Mouse (Mus musculus): ENCODE data around the gene Astn2. TPM values are rescaled to one million over a fixed set of nuclear protein-coding genes. Genes with fewer than 3 reads are reported as not detected.

Gene Astn2
- total and polyA plus RNA-seq, 3 experiments = 1.3 to 1.8 (median 1.6) TPM

DNA sequence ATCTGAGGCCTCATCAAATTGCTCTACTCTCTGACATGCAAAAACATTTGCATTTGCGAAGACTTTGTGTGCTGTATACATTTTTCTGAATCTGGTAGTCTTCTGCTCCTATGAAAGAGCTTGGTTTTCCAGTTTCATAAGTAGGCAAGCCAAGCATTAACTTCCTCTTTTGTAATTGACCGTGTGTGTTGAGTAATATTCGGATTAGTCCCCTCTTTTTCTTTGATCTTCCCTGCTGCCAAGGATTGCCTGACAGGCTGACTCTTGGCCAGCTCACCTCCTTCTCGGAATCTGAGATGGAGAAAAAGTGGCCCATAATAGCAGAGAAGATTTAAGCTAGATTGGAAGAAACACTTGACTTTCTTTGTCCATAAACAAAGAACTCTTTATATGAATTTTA lies 838.9 kb downstream of the Astn2 start:
- DNase-seq = peak; percentile 24

GRCm38 (mm10) chr4:65548561-65548960 lies 855.9 kb downstream of the Astn2 start:
- DNase-seq = peak; percentile 30

DNA sequence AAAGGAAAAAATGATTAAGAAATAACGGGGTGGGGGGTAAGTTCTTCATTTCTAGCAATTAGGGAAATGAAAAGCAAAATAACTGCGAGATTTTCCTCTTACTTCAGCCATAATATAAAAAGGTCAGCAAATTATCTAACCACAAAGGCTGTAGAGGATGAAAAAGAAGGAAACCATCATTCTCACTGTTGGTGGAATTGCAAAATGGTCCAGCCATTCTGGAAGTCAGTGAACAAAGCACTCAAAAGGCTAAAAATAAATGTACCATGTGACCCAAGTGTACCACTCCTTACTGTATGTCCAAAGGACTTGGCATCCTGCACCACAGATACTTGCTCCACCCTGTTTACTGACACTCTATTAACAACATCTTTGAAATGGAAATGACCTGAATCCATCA lies 858.8 kb downstream of the Astn2 start:
- no peak for DNase-seq

GRCm38 (mm10) chr4:65532071-65532736 lies 872.2 kb downstream of the Astn2 start:
- no peak for DNase-seq

DNA sequence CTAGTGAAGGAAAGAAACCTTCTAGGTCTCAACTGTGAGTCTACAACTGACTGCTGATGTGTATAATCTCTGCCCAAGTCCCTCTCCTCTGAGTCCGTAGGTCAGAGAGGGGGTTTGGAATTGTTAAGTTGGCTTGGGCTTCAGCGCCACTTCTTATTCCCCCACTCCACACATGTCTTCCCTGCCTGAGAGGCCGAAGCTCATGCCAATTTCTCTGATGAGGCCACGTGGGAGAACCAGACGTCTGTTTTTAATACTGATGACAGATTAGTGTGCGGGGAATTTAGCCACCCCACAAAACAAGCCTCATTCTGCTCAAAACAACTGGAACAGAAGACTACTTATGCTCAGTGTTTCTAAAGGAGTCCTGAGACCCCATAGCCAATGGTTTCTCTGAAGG lies 872.8 kb downstream of the Astn2 start:
- DNase-seq = no peak

DNA sequence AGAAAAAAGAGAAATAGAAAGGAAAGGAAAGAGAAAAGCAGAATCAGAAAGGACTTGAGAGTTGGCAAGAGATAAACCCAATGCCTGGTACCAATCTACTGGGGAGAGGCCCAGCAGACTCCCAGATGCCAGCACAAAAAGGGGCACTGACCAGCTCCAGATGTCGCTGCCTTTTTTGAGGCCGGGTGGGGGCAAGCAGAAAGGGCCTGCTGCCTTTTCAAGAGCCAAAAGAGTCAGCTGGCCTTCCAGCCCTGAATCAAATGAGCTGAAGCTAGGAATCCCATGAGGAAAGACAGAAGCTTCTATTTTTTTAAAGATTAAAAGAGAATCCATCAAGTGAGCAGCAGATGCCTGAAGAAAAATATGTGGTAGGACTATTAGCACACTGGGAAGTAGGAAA lies 873.5 kb downstream of the Astn2 start:
- DNase-seq = no peak

GRCm38 (mm10) chr4:65508101-65508500 lies 896.3 kb downstream of the Astn2 start:
- peak; percentile 32 for DNase-seq

DNA sequence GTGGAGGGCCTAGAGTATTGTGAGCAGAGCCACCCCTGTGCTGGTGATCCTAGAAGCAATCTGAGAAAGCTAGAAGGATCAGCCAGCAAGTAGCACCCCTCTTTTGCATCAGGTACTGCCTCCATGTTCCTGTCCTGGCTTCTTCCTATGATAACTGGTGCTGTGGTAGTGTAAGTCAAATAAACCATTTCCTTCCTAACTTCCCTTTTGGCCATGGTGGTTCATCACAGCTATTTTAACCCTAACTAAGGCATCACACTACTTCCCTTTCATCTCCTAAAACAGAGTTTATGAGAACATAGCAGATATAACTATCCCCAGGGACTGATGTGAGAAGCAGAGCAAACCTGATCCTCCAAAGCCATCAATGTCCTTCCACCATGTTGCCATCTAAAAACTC lies 897.5 kb downstream of the Astn2 start:
- DNase-seq = no peak

GRCm38 (mm10) chr4:65496463-65496834 lies 908.0 kb downstream of the Astn2 start:
- peak; percentile 87 for DNase-seq

DNA sequence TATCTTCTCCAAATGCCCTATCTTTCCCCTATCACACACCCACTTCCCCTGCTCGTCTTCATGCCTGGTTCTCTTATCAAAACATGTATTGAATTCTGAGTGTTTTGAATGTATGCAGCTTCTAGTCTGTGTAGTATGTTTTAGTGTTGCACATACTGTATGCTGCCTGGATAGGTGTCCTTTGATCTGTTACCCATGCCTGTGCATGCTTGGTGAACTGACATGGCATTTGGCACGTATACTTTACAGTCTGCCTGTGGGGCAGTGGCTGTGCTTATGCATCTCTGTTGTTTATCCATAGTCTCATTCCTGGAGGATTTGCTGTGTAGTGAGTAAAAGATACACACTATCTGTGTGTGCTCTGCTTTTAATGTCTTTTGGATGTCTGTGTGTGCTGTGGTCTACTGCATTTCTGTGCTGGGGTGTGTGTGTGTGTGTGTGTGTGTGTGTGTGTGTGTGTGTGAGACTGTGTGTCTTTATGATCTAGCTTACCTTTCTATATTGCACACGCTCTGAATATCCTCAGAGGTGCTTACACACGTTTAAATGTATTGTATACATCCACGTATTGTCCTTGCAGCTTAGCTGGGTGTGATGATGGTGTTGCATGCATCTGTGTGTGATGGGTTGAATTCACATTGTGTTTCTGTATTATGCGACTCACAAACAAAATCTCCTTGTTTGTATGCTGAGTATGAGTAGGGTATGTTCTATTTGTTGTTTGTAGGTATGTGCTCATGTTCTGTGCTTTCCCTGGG lies 908.5 kb downstream of the Astn2 start:
- no peak for DNase-seq

DNA sequence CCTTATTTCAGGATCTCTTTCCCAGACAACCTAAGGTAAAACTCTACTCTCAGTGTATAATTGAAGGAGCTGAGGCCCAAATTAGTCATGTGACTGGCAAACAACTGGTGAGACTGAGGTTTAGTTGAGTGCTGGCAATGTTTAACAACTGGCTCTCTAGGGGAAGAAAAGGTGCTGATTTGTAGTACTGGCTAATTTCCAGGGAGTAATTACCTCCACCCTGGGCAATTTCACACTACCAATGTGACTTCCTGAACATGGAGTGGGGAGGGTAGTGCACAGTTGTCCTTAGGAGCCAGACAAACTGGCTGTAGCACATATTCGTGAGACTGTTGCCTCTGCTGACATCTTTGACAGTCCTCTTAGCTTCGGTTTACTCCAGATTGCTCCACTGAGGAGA lies 912.9 kb downstream of the Astn2 start:
- DNase-seq = no peak

- DNase-seq = no peak
These were observed 914.7 kb downstream of the Astn2 start for GRCm38 (mm10) chr4:65489711-65490110.

DNA sequence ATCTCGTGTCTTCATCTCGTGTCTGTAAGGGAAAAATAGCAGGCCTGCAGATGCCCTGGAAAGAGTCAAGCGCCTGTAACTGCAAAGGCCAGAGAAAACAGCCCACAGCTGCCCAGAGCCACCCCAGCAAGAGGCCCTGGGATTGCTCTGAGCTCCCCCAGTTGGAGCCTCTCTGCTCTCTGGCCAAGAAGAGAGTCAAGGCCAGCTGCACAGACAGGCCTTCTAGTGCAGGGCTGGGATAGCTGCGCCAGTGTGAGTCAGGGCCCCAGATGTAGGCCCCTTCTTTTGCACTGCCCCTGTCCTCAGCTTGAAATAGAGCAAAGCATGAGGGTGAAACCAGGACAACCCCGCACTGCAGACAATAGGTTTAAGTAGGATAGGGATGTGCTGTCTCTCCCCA lies 922.8 kb downstream of the Astn2 start:
- peak; percentile 60 for DNase-seq

DNA sequence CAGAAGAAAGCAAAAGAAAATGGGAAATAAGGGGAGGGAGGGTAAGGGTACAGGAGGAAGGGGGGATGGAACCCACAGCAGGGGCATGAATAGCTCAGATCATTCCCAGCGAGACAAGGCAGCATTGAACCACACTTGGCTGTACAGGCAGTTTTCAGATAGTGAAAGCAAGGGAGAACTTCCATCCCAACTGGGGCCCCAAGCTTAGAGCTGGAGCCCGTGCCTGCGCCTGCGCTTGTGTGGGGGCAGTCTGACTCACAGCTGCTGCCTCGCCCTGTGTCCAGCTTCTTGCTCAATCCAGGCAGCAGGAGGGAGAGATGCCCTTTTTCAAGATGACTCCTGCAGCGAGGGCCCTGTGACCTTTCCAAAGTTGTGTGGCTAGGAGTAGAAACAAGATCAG lies 927.3 kb downstream of the Astn2 start:
- peak; percentile 86 for DNase-seq

GRCm38 (mm10) chr4:65475925-65476560 lies 928.4 kb downstream of the Astn2 start:
- peak; percentile 67 for DNase-seq

DNA sequence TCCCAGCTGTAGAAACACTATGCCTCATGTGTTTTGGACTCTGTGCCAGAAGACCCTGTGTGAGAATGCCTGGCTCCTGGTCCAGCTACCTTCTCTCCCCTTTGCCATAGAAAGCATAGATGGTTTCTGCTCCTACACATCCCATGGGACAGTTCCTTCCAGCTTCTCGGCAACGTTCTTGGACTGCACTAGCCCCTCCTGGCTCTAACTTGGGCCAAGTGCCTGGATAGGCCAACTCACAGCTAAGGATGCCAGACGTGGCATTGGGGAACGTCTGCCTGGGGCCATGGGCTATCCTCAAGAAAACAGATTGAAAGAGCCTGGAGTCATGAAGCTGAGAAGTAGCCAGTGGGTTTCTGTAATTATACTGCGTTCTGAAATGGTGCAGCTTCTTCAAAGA lies 931.3 kb downstream of the Astn2 start:
- peak; percentile 17 for DNase-seq

DNA sequence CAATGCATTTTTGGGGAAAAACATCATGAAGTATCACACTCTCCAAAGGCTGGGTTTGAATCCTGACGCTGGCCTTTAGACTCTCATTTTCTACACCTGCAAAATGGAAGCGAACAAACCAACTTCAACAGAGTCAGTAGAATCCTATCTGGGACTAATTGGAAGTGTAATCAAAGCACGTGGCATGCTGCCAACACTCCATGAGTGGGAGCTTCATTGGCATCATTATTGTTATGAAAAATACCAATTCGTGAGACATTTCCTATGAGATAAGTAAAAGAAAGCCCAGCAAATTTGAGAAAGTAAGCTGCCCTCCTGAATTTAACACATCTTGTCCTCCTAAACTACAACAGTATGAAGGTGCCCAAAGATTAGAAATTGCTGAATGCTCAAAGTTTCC lies 955.2 kb downstream of the Astn2 start:
- DNase-seq = no peak

GRCm38 (mm10) chr4:65441746-65442145 lies 962.7 kb downstream of the Astn2 start:
- no peak for DNase-seq

DNA sequence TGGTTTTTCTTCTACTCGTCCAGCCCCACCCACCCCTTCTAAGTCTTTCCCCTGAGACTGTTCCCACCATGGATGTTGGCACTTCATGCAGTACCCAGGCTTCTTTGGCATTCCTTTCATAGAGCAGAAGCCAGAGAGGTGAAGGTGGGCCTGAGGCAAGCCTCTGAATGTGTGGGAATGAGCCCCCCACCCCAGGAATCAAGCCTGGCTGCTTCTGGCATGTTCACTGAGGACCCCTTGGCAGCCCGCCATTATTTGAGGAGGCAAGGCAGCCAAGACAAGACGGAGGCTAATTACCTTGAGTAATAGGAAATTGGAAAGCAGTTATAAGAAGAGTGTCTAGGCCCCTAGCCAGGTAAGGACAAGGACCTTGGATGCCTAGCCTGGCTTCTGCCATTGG lies 973.6 kb downstream of the Astn2 start:
- DNase-seq = no peak

- DNase-seq = no peak
These were observed 976.9 kb downstream of the Astn2 start for GRCm38 (mm10) chr4:65427480-65427879.

GRCm38 (mm10) chr4:65426437-65426836 lies 978.0 kb downstream of the Astn2 start:
- DNase-seq = peak; percentile 30

GRCm38 (mm10) chr4:65423068-65423625 lies 981.3 kb downstream of the Astn2 start:
- no peak for DNase-seq

GRCm38 (mm10) chr4:65421272-65421671 lies 983.1 kb downstream of the Astn2 start:
- DNase-seq = no peak

Data from adrenal gland, adult 2 months (tissue).